Comparison of ENCODE assay signal across 21 mouse cellular contexts in the genomic region with DNA sequence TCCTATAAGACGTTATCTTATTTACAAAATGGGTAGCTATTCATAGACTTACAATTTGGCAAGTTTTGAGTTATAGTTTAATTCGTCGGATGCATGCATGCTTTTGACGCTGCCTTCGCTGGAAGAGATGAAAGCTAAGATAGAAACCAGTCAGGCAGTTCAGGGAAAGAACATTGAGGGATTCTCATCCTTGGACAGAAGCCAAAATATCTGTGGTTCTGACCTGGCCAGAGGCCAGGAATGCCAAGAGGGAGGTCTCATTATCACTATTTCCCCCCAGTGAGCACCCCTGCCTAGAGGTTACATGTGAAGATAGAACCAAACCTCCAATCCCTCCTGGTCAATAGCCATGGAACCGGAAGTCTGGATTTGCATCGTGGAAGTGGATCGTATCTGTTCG.
DNase-seq lines count a peak whose midpoint lies in the region; ATAC-seq and TF ChIP-seq lines count a peak whose summit lies in the region.
"Had no signal": no experiment of that assay in that cellular context is flagged by ENCODE, and none has a peak within 500 bp of the region (broad histone marks: within the 10 kb centered on the region; RNA-seq: fewer than 3 reads in every experiment).

No protein-coding gene starts in this region.

- intact Hi-C loops in heart, postnatal 36 days (cut with DNase I), result no loop called here

- H3K4me1 ChIP-seq in heart, embryonic 13.5 days, result peaks cover 43% of the 10 kb centered on the region
- H3K4me1 ChIP-seq in heart, postnatal 0 days (ENCODE audit: control insufficient read depth, insufficient read depth), result peaks cover 29% of the 10 kb centered on the region

- CTCF ChIA-PET in Patski (lab: Charles Lee), result interaction anchor here (1.3 to 1.9 kb wide), 2 partner anchors 92 to 138 kb away, joined by 3 to 4 read pairs; no protein-coding TSS in a partner anchor

- no peaks in the 10 kb centered on the region for H3K27me3 ChIP-seq in heart, embryonic 13.5 days (replicated peaks)
- no peaks in the 10 kb centered on the region for H3K27me3 ChIP-seq in heart, postnatal 0 days (ENCODE audit: control insufficient read depth, insufficient read depth, low read length)
- H3K27me3 ChIP-seq in Patski, result no peaks in the 10 kb centered on the region
- H3K27me3 ChIP-seq: embryonic facial prominence, embryonic 15.5 days; intestine, embryonic 15.5 days had no signal

- in situ Hi-C loops in Patski (cut with MboI; ENCODE audit: low pct_unique_long_range_greater_than_20kb), result no loop called here

- POLR2A ChIA-PET in Patski (lab: Charles Lee), result interaction anchor here (1.3 kb wide), 2 partner anchors 160 to 332 kb away, joined by 4 read pairs; no protein-coding TSS in a partner anchor

- TF ChIP-seq EP300 in heart, postnatal 0 days (IDR thresholded peaks at IDR 0.05; ENCODE audit: low read depth), result no peak

- H3K4me3 ChIP-seq in heart, embryonic 13.5 days, result no peak overlapping the region
- no peak overlapping the region for H3K4me3 ChIP-seq in heart, postnatal 0 days (ENCODE audit: low read depth, low read length)
- H3K4me3 ChIP-seq: embryonic facial prominence, embryonic 15.5 days; erythroblast, embryonic 14.5 days; forebrain, embryonic 10.5 days; gastrocnemius, adult 2 months; hindbrain, embryonic 10.5 days; intestine, embryonic 15.5 days had no signal

- ATAC-seq in heart, embryonic 13.5 days (ENCODE audit: extremely low read depth, insufficient number of reproducible peaks, low FRiP score, low TSS enrichment), result no peak
- ATAC-seq in heart, postnatal 0 days (ENCODE audit: insufficient read depth, low read depth), result no peak
- no peak for ATAC-seq in Patski
- ATAC-seq: forebrain, embryonic 14.5 days; intestine, embryonic 15.5 days had no signal

- no peak overlapping the region for H3K9ac ChIP-seq in heart, embryonic 13.5 days
- no peak overlapping the region for H3K9ac ChIP-seq in heart, postnatal 0 days (replicated peaks; ENCODE audit: low read depth, low read length)
- H3K9ac ChIP-seq: embryonic facial prominence, embryonic 15.5 days; hindbrain, embryonic 14.5 days; intestine, embryonic 15.5 days had no signal

- 50% methylated on average over 9 of the region's 9 CpGs for WGBS in heart, embryonic 13.5 days
- WGBS in heart, postnatal 0 days, result 50% methylated on average over 9 of the region's 9 CpGs

- H3K9me3 ChIP-seq in heart, embryonic 13.5 days, result no peaks in the 10 kb centered on the region
- H3K9me3 ChIP-seq in heart, postnatal 0 days (replicated peaks; ENCODE audit: control insufficient read depth, low read length), result no peaks in the 10 kb centered on the region
- H3K9me3 ChIP-seq: embryonic facial prominence, embryonic 15.5 days; forebrain, embryonic 10.5 days; hindbrain, embryonic 10.5 days; intestine, embryonic 15.5 days had no signal

- DNase-seq in heart, postnatal 36 days, result no peak
- DNase-seq in heart, postnatal 0 days (ENCODE audit: low spot score), result no peak
- no peak for DNase-seq in heart, adult 8-10 months (ENCODE audit: low spot score)
- peak; percentile 71 for DNase-seq in Muller cell, postnatal 12 days (ENCODE audit: inconsistent ontology term)
- peak; percentile 62 for DNase-seq in Patski (ENCODE audit: low read depth, low spot score)
- DNase-seq: adrenal gland, postnatal 10 days; cerebellum, adult 11 months; cerebellum, adult 8-10 months; cerebellum, postnatal 14 days; embryo, embryonic 11 days; gastrocnemius, adult 2 months; gastrocnemius, postnatal 25 days; kidney, adult 18-20 months had no signal

- peak overlapping the region; percentile 76 for H3K27ac ChIP-seq in heart, embryonic 13.5 days (replicated peaks)
- peak overlapping the region; percentile 6; the same call in 1 of the 2 replicates for H3K27ac ChIP-seq in heart, postnatal 0 days (ENCODE audit: low read depth)
- H3K27ac ChIP-seq: forebrain, embryonic 10.5 days; hindbrain, embryonic 10.5 days; hindbrain, embryonic 14.5 days; intestine, embryonic 15.5 days had no signal

- TF ChIP-seq CTCF in heart, postnatal 0 days (IDR thresholded peaks at IDR 0.05; ENCODE audit: low read depth), result no peak
- no peak for TF ChIP-seq CTCF in Patski (IDR thresholded peaks at IDR 0.05)

- no peak overlapping the region for H3K4me2 ChIP-seq in heart, embryonic 13.5 days
- no peak overlapping the region for H3K4me2 ChIP-seq in heart, postnatal 0 days (ENCODE audit: low read depth, low read length)
- H3K4me2 ChIP-seq: embryonic facial prominence, embryonic 15.5 days; hindbrain, embryonic 14.5 days; intestine, embryonic 15.5 days had no signal

- H3K36me3 ChIP-seq in heart, embryonic 13.5 days, result no peaks in the 10 kb centered on the region
- no peaks in the 10 kb centered on the region for H3K36me3 ChIP-seq in heart, postnatal 0 days (replicated peaks; ENCODE audit: control insufficient read depth, insufficient read depth, low read length)
- H3K36me3 ChIP-seq: embryonic facial prominence, embryonic 15.5 days; forebrain, embryonic 10.5 days; hindbrain, embryonic 10.5 days; intestine, embryonic 15.5 days had no signal

Comparison
In these comparisons a context has a peak if more than half of its experiments do, and no peak if none do; other contexts are left out.
1. DNase-seq: peak in Muller cell, postnatal 12 days (single experiment) and Patski (single experiment); none in heart, postnatal 36 days (0 of 2), heart, postnatal 0 days (single experiment) and heart, adult 8-10 months (single experiment).